Comparison of ENCODE assay signal across 8 mouse cellular contexts in genomic region chr16:18079300-18079699, GRCm38 (mm10).
"Had no signal": no experiment of that assay in that cellular context is flagged by ENCODE, and none has a peak within 500 bp of the region (broad histone marks: within the 10 kb centered on the region; RNA-seq: fewer than 3 reads in every experiment).

No protein-coding gene starts in this region.

- H3K27me3 ChIP-seq: midbrain, embryonic 12.5 days; midbrain, embryonic 15.5 days; neural tube, embryonic 12.5 days had no signal

- H3K9me3 ChIP-seq: midbrain, embryonic 10.5 days; midbrain, embryonic 12.5 days; midbrain, embryonic 15.5 days; neural tube, embryonic 12.5 days had no signal

- DNase-seq: lung, adult 18-20 months; lung, embryonic 14.5 days; lung, postnatal 10 days; right cerebral cortex, postnatal 14 days had no signal

- H3K4me3 ChIP-seq: midbrain, embryonic 10.5 days; midbrain, embryonic 12.5 days; midbrain, embryonic 15.5 days; neural tube, embryonic 12.5 days had no signal

- H3K27ac ChIP-seq: midbrain, embryonic 10.5 days; midbrain, embryonic 12.5 days; midbrain, embryonic 15.5 days; neural tube, embryonic 12.5 days had no signal

- H3K9ac ChIP-seq: lung, embryonic 14.5 days; midbrain, embryonic 12.5 days; midbrain, embryonic 15.5 days; neural tube, embryonic 12.5 days had no signal

- H3K36me3 ChIP-seq: midbrain, embryonic 12.5 days; midbrain, embryonic 15.5 days had no signal

- H3K4me2 ChIP-seq: lung, embryonic 14.5 days; midbrain, embryonic 12.5 days; midbrain, embryonic 15.5 days; neural tube, embryonic 12.5 days had no signal

- ATAC-seq: midbrain, embryonic 15.5 days had no signal

- H3K4me1 ChIP-seq: midbrain, embryonic 12.5 days; midbrain, embryonic 15.5 days; neural tube, embryonic 12.5 days had no signal
